Comparison of ENCODE assay signal across 11 mouse cellular contexts in genomic region chr9:97449316-97450050, GRCm38 (mm10).
DNase-seq lines count a peak whose midpoint lies in the region; TF ChIP-seq lines count a peak whose summit lies in the region.
"Had no signal": no experiment of that assay in that cellular context is flagged by ENCODE, and none has a peak within 500 bp of the region (broad histone marks: within the 10 kb centered on the region; RNA-seq: fewer than 3 reads in every experiment).

No protein-coding gene starts in this region.

- H3K27ac ChIP-seq in left cerebral cortex, adult 2 months, result no peak overlapping the region
- H3K27ac ChIP-seq: limb, embryonic 12.5 days; midbrain, embryonic 12.5 days had no signal

- peak; percentile 45 for DNase-seq in adrenal gland, postnatal 10 days
- DNase-seq in adrenal gland, adult 18-20 months (ENCODE audit: low spot score in 2 of 2), result no peak
- DNase-seq in left cerebral cortex, adult 18-20 months (ENCODE audit: low spot score in 2 of 2), result peak; percentile 27 to 30
- no peak for DNase-seq in left cerebral cortex, adult 2 months (ENCODE audit: extremely low spot score in 1 of 2, low spot score in 2 of 2)
- peak; percentile 6 for DNase-seq in heart, postnatal 25 days (ENCODE audit: low spot score)
- DNase-seq in retina, postnatal 7 days (ENCODE audit: low read depth, low spot score), result peak; percentile 5
- no peak for DNase-seq in kidney, postnatal 4 days
- no peak for DNase-seq in kidney, adult 18-20 months
- DNase-seq: gastrocnemius, postnatal 36 days had no signal

- no peak overlapping the region for H3K4me3 ChIP-seq in left cerebral cortex, adult 2 months
- H3K4me3 ChIP-seq: limb, embryonic 12.5 days; midbrain, embryonic 12.5 days had no signal

- intact Hi-C loops in left cerebral cortex, adult 2 months (cut with DNase I), result loop anchor here (10.0 kb wide), 1 partner anchor 585 kb away; the partner anchor contains the start of gene Clstn2
- intact Hi-C loops in heart, postnatal 25 days (cut with DNase I), result no loop called here

- TF ChIP-seq CTCF in left cerebral cortex, adult 2 months (IDR thresholded peaks at IDR 0.05), result no peak

Comparison
In these comparisons a context has a peak if more than half of its experiments do, and no peak if none do; other contexts are left out.
1. DNase-seq: peak in adrenal gland, postnatal 10 days (single experiment), left cerebral cortex, adult 18-20 months (2 of 2), heart, postnatal 25 days (single experiment) and retina, postnatal 7 days (single experiment); none in adrenal gland, adult 18-20 months (0 of 2), left cerebral cortex, adult 2 months (0 of 2), kidney, postnatal 4 days (0 of 2) and kidney, adult 18-20 months (single experiment).